Mouse (Mus musculus): Measurements from ENCODE around the gene Aqp6.

The Aqp6 gene

GRCm38 (mm10) chr15:99600986-99601822 is at the start of gene Aqp6:
Aqp6 (plus strand) TSS chr15:99601400.
- DNase-seq (ENCODE audit: low spot score): peak; percentile 43

DNA sequence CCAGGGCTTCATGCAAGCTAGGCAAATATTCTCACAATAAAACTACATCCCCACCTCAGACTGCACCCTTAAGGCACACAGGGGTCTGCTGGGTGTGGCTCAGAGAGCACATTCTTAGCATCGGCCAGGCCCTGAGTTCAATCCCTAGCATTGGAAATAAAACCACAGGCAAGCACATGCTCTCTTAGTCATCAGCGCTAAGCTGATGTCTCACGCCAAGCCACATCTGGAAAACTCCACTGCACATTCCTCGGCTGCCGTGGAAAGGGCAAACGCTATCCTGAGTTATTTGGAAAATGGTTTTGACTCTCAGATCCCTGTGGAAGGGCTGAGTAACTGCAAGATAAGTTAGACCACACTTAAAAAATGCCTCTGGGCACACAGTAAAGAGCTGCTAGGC is 47.4 kb upstream of the Aqp6 start:
- no peak for DNase-seq (ENCODE audit: low spot score)

GRCm38 (mm10) chr15:99558947-99559346 is 42.3 kb upstream of the Aqp6 start:
- no peak for DNase-seq (ENCODE audit: low spot score)

DNA sequence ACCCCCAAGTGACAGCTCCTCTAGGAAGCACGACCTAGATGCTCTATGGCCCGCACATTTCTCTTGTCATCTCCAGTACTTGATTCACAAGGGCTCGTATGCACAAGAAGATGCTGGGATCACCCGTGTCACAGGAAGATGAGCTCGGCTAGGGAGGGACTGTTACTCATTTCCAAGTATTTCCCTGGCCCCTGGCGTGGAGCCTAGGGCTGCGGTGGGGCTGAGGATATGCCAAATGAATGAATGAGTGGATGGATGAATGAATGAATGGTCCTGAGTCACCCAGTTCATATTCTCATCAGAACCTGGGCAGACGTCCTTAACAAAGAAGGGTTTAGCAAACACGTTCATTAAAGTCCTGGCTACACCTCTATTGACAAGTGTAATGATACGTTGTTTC is 41.0 kb upstream of the Aqp6 start:
- no peak for DNase-seq (ENCODE audit: low spot score)

DNA sequence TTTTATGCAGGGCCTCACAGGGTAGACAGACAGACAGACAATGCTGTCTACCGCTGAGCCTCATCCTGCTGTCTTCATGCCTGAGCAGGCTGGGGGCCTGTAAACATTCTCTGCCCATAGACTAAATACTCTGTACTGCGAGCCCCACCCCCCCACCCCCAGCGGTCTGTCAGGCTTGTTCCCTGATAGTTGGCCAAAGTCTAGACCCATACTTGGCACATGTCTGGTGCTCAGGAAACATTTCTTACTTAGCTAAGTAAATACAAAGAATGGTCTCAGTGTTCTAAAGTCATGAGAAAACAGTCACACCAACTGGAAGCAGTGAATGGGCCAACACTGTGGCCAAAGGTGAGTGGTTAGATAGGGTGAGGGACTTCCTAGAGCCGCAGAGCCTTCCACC is 33.8 kb upstream of the Aqp6 start:
- no peak for DNase-seq (ENCODE audit: low spot score)

- no peak for DNase-seq (ENCODE audit: low spot score)
These were observed 32.5 kb upstream of the Aqp6 start for GRCm38 (mm10) chr15:99568682-99569081.

DNA sequence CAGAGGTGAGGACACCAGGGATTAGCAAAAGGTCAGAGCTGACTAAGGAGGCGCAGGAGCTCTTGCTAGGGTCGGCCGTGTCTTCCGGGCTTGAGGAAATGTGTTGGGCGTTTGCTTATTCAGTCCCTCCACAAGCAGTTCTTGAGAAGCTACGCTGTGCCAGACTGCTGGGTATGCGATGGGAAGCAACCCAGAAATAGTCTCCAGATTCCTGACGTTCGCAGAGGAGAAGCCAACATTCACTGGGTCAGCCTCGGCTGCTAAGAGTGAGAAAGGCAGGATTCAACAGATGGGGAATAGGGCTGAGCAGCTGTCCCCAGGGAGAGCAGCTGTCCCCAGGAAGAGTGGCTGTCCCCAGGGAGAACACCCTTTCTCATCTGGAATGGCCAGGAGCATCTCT is 32.1 kb upstream of the Aqp6 start:
- DNase-seq (ENCODE audit: low spot score): no peak

- peak; percentile 72 for DNase-seq (ENCODE audit: low spot score)
These were observed 22.3 kb upstream of the Aqp6 start, which contains the start of gene Aqp2 for GRCm38 (mm10) chr15:99578802-99579485. Aqp2 (plus strand) TSS chr15:99579055.

DNA sequence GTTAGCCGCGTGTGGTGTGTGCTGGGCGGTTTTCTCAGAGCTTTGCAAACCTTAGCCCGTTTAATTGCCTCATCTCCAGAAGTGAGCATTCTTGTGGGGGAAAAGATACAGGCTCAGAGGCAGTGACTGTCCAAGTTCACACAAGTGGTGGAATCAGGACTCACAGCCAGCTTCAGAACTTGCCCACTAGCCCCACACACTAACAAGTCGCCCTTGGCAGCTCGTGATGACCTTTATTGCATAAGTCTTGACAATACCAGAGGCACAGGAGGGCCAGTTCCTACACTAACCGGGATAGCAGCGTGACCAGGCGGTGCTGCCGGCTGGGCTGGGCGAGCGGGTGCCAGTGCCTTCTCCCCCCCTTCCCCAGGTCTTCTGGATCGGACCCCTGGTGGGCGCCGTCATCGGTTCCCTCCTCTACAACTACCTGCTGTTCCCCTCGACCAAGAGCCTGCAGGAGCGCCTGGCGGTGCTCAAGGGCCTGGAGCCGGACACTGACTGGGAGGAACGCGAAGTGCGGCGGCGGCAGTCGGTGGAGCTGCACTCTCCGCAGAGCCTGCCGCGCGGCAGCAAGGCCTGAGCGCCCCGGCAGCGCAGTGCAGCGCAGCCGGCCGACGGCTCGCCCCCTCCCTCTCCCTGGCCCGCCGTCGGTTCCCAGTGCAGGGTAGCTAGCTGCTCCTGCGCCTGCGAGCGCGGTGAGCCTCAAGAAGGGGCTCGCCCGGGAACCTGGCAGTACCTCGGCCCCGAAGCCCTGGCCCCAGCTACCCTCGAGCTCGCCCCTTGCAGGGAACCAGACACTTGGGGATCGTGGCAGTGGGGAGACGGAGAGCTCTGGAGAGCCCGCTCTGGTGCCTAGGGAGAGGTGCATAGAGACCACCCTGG is 17.5 kb upstream of the Aqp6 start:
- peak; percentile 62 for DNase-seq (ENCODE audit: low spot score)

DNA sequence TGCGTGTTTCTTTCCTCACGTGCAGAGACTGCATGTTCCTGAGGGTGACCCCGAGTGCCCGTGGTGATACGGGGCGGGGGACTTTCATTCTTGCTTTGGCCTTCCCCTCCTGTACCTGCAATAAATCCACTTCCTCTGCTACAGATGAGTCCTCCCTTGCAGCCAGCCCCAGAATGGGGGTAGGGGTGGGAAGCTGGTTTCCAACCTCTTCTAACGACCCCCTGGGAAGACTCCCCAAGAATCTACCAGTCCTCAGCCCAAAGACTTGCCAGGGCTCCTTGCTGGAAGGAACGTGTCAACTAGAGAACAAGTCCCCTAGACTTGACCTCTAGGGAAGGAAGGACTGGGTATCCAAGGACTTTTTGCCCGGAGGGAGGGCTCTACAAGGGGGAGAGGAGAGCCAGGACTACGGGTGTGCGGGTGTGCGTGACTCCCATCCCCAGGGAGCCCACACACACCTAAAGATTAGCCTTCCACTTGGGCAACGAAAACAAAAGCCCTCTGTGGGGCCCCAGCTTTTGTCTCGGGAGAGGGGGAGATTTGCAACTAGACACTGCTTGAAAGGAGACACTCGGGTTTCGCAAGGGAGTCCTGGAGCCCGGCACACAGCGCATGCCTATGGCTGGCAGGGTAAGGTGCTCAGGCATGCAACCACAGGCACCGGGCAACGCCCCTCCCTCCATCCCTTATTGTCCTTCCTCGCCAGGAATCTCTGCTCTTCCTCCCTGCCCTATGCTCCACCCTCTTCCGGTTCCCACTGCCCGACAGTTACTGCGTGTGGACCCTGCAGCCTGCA is 16.6 kb upstream of the Aqp6 start:
- DNase-seq (ENCODE audit: low spot score): no peak

DNA sequence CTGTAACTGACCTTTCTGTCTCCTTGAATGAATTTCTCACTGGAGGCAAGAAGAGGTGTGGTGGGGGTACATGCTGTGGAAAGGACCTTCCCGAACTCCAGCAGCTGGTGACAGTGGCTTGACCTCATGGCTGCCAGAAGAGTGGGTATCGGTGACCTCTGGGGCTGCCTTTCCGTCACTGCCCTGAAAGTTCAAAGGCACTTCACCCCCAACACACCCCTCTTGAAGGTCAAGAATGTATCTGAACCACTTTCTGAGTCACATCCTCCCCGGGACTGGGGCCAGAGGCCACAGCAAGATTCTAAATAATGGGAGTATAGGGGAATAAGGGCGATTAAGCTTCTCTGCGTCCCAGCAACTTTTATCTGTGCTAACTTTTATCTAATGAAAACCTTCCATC is 15.5 kb upstream of the Aqp6 start:
- DNase-seq (ENCODE audit: low spot score): no peak

- DNase-seq (ENCODE audit: low spot score): no peak
These were observed 14.7 kb upstream of the Aqp6 start for GRCm38 (mm10) chr15:99586525-99586924.

GRCm38 (mm10) chr15:99589237-99589636 is 12.0 kb upstream of the Aqp6 start:
- DNase-seq (ENCODE audit: low spot score): no peak

- no peak for DNase-seq (ENCODE audit: low spot score)
These were observed 11.5 kb upstream of the Aqp6 start for GRCm38 (mm10) chr15:99589704-99590103.

GRCm38 (mm10) chr15:99590429-99591084 is 10.6 kb upstream of the Aqp6 start, which contains the start of gene Aqp5:
Aqp5 (plus strand) TSS chr15:99590782.
- DNase-seq (ENCODE audit: low spot score): peak; percentile 68

DNA sequence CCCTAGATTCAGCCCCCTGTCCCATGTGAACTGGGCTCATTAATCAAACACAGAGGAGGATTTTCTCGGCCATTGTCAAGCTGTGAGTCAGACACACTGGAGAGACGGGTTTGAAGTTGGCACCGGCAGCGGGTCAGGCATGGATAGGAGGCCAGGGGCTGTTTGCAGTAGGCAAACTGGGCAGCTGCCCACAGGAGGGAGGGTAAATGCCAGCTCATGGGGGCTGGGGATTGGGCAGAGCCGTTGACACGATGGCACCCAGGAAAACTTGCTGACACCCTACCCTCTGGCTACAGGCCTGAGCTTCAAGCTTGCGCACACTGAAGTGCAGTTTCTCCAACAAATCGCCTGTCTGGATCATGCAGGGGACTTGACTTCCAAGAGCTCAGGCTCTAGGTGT is 9.0 kb upstream of the Aqp6 start:
- no peak for DNase-seq (ENCODE audit: low spot score)

DNA sequence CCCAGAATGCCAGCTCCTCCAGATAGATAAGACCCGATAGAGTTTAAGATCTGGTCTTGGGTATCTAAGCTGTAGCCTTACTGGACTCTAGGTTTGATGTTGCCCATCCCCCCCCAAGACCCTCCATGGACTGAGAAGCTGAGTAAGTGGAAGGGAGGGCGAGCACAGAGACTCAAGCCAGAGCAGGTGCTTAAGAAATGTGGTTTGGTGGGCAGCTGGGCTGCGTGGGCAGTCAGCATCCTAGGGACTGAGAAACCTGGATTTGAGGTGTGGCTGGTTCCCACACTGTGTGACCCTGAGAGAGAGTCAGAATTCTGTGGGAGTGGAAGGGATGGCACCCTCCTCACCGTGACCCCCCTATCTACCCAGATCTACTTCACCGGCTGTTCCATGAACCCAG is 8.3 kb upstream of the Aqp6 start:
- DNase-seq (ENCODE audit: low spot score): no peak

DNA sequence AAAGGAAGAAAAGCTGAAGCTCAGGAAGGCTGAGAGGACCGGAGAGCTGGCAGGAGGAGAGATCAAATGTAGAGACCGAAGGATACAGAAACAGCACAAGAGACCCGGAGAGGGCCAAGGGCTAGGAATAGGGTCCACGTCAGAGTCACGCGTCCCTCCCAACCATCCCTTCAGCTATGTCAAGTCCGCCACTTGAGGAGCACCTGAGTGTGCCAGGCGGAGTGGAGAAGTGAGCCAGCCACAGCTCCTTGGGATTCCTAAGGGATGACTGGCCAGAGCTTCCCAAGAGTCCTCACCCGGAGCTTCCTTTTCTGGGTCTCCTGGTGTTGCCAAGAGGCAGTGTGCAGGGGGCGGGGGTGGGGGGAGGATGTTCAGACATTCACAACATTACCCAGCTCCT is 6.2 kb upstream of the Aqp6 start:
- peak; percentile 39 for DNase-seq (ENCODE audit: low spot score)

DNA sequence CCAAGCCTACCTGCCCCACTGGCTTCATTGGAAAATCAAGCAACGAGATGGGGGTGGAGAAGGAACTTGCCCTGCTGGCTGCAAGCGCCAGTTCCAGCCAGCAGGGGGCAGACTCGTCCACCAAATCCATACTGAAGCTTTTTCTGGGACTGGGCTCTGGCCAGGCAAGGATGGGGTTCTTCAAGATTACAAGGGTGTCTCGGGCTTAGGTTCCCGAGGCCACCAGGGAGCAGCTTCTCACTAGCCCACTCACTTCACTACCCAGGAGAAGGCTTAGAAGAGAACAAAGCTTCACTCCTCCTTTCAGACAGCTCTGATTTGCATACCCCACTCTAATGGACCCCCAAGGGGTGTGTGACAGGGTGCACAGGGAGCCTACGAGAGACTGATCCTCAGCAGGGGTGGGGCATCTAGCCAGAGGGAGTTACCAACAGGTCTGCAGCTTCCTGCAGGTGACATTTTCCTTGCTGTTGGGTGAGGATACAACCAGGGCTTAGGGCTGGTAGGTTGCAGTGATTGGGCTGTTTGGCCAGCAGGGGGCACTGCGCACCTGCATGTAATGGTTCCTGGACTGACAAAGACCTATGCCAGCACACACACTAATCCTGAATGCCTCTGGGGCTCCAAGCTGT is 5.0 kb upstream of the Aqp6 start:
- DNase-seq (ENCODE audit: low spot score): peak; percentile 93

DNA sequence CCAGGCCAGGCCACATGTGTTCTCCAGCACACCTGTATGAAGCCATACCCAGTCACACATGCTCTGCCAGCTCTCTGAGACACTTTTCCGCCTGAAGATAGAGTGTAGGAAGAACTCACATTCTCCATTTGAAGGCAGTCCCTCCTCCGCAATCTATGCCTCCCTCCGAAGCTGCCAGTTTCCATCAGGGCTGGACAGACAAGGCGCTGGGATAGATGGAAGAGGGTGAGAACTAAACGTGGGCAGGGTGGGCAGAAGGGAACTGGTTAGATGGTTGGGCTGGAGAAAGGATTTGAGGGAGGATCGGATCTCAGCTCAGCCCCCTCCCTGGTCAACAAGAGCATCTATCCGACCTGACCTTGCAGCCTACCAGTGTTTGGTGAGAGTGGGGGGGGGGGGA is 4.4 kb upstream of the Aqp6 start:
- peak; percentile 41 for DNase-seq (ENCODE audit: low spot score)

DNA sequence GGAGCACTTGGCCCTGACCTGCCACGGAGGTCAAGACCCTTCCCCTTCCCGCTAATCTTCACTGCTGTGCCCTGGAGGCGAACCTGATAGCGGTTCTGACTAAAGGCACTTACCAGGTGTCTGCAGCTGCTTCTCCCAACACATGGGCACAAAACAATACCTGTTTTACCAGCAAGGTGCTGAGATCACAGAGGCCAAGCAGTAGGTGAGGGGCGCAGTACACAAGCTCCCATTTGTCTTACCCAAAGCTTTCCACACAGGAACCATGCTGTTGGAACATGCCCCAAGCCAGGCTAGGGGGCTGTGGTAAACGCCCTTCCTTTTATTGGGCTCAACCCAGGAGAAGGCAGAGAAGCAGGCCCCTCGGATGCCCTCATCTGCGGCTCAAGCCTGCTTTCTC is 3.6 kb upstream of the Aqp6 start:
- DNase-seq (ENCODE audit: low spot score): peak; percentile 40

Measured in testis, postnatal 10 days (tissue).